Mouse (Mus musculus) brown adipose tissue, adult 24 weeks (tissue): Measurements from ENCODE around the gene Atg9b. TPM values are rescaled to one million over a fixed set of nuclear protein-coding genes. Genes with fewer than 3 reads are reported as not detected.

Experiments
- H3K27ac ChIP-seq: fragments of 200-500 bp; replicated peaks from 2 replicates; pipeline ENCODE4 v1.5.1; 2012; ENCODE audit warnings: low read depth, mild to moderate bottlenecking, low read length
- H3K4me1 ChIP-seq: fragments of 200-500 bp; 2 replicates; pipeline ENCODE4 v1.6.1; 2012; ENCODE audit warnings: low read length, mixed read lengths; ENCODE audit not compliant: control insufficient read depth, insufficient read depth, insufficient read length
- H3K4me3 ChIP-seq: fragments of 200-500 bp; 2 replicates; pipeline ENCODE4 v1.5.1; 2012; ENCODE audit warnings: low read depth, mild to moderate bottlenecking, low read length, moderate library complexity; ENCODE audit not compliant: insufficient read depth
- polyA plus RNA-seq: library from polyadenylated mRNA; stranded (reverse); fragments of >200 nt; gene quantifications from 2 replicates; pipeline ENCODE4 v1.2.4, GENCODE M21; 2012; ENCODE audit not compliant: missing spikeins, insufficient read depth, insufficient read length

Gene Atg9b
- polyA plus RNA-seq, 1 experiment, result 5.8 TPM

GRCm38 (mm10) chr5:24337821-24338220, 54.1 kb downstream of the Atg9b start:
- Histone ChIP-seq H3K27ac (no peak overlapping the region), H3K4me1 (no peaks in the 10 kb centered on the region; the same call in 1 of the 2 replicates), H3K4me3 (no peak overlapping the region)

- Histone ChIP-seq H3K27ac (no peak overlapping the region), H3K4me3 (no peak overlapping the region), H3K4me1 (no peaks in the 10 kb centered on the region; the same call in 1 of the 2 replicates)
These were observed 54.6 kb downstream of the Atg9b start for GRCm38 (mm10) chr5:24337366-24337765.

- Histone ChIP-seq H3K27ac (no peak overlapping the region), H3K4me1 (no peaks in the 10 kb centered on the region; the same call in 1 of the 2 replicates), H3K4me3 (no peak overlapping the region)
These were observed 55.9 kb downstream of the Atg9b start for GRCm38 (mm10) chr5:24335888-24336511.

GRCm38 (mm10) chr5:24334749-24335148, 57.2 kb downstream of the Atg9b start:
- no peak overlapping the region for H3K27ac ChIP-seq
- no peak overlapping the region for H3K4me3 ChIP-seq
- H3K4me1 ChIP-seq, result no peaks in the 10 kb centered on the region; the same call in 1 of the 2 replicates

Other genes starting within 250 kb of the Atg9b start
- 4.1 and 5.3 TPM in 2 replicates for gene Nupl2, start 227.2 kb downstream of the Atg9b start, polyA plus RNA-seq
- gene Kcnh2, start 40.5 kb downstream of the Atg9b start, polyA plus RNA-seq, result 1.4 and 2.3 TPM in 2 replicates
- 10.2 and 11.2 TPM in 2 replicates for gene Nos3, start 27.3 kb downstream of the Atg9b start, polyA plus RNA-seq
- gene Abcb8, start 1.5 kb upstream of the Atg9b start, polyA plus RNA-seq, result 107 and 122 TPM in 2 replicates
- gene Asic3, start 21.2 kb upstream of the Atg9b start, polyA plus RNA-seq, result not detected in 2 replicates
- gene Cdk5, start 31.4 kb upstream of the Atg9b start, polyA plus RNA-seq, result 51.3 and 56.7 TPM in 2 replicates
- gene Slc4a2, start 31.7 kb upstream of the Atg9b start, polyA plus RNA-seq, result 8.2 and 14.9 TPM in 2 replicates
- gene Fastk, start 53.1 kb upstream of the Atg9b start, polyA plus RNA-seq, result 148 and 188 TPM in 2 replicates
- gene Tmub1, start 55.7 kb upstream of the Atg9b start, polyA plus RNA-seq, result 3.8 and 11.7 TPM in 2 replicates
- 17.2 and 23.2 TPM in 2 replicates for gene Agap3, start 60.0 kb upstream of the Atg9b start, polyA plus RNA-seq
- not detected in 2 replicates for gene Gbx1, start 135.1 kb upstream of the Atg9b start, polyA plus RNA-seq
- 0.59 and 0.67 TPM in 2 replicates for gene Asb10, start 148.8 kb upstream of the Atg9b start, polyA plus RNA-seq
- gene 4931409K22Rik, start 164.7 kb upstream of the Atg9b start, polyA plus RNA-seq, result not detected in 2 replicates
- 27.8 and 32.1 TPM in 2 replicates for gene Abcf2, start 185.3 kb upstream of the Atg9b start, polyA plus RNA-seq
- gene Chpf2, start 194.6 kb upstream of the Atg9b start, polyA plus RNA-seq, result 5.8 and 10.2 TPM in 2 replicates
- 15.3 and 16.7 TPM in 2 replicates for gene Smarcd3, start 232.3 kb upstream of the Atg9b start, polyA plus RNA-seq